Mouse (Mus musculus) C2C12 (cell line): ENCODE data around the gene Rac2. TPM values are rescaled to one million over a fixed set of nuclear protein-coding genes. Genes with fewer than 3 reads are reported as not detected.

Source experiments
- H3K27me3 ChIP-seq: one replicate; pipeline ENCODE4 v1.6.1; 2011; ENCODE audit not compliant: control insufficient read depth, insufficient read depth, insufficient read length
- H3K36me3 ChIP-seq: one replicate; pipeline ENCODE4 v1.6.1; 2011; ENCODE audit not compliant: control insufficient read depth, insufficient read depth
- H3K4me3 ChIP-seq: one replicate; pipeline ENCODE4 v1.5.1; 2011; ENCODE audit warnings: mild to moderate bottlenecking, control low read depth; ENCODE audit not compliant: poor library complexity, insufficient read depth, severe bottlenecking
- H3K79me2 ChIP-seq: one replicate; pipeline ENCODE4 v1.6.1; 2011; ENCODE audit not compliant: control insufficient read depth, insufficient read depth
- H3K79me3 ChIP-seq: one replicate; pipeline ENCODE4 v1.6.1; 2011; ENCODE audit warnings: low read depth, control low read depth
- H3ac ChIP-seq: one replicate; pipeline ENCODE3; 2011; ENCODE audit warnings: low read depth; ENCODE audit not compliant: control insufficient read depth, insufficient read length
- CEBPB ChIP-seq: IDR thresholded peaks from one replicate; pipeline ENCODE4 v1.6.1; 2011; ENCODE audit warnings: low read depth, mild to moderate bottlenecking, control low read depth, moderate library complexity
- CTCF ChIP-seq: IDR thresholded peaks from one replicate; pipeline ENCODE4 v1.5.1; 2011; ENCODE audit not compliant: control insufficient read depth, insufficient read depth, insufficient read length
- FOSL1 ChIP-seq: IDR thresholded peaks from one replicate; pipeline ENCODE4 v1.8.0; 2011; ENCODE audit warnings: mild to moderate bottlenecking, low read length; ENCODE audit not compliant: poor library complexity, insufficient read depth, severe bottlenecking
- MAX ChIP-seq: IDR thresholded peaks from one replicate; pipeline ENCODE4 v1.6.1; 2011; ENCODE audit warnings: mild to moderate bottlenecking, control low read depth
- MYOD1 ChIP-seq: IDR thresholded peaks from one replicate; pipeline ENCODE4 v1.6.1; 2011; ENCODE audit warnings: low read depth; ENCODE audit not compliant: control insufficient read depth, insufficient read length
- MYOG ChIP-seq: IDR thresholded peaks from one replicate; pipeline ENCODE4 v1.6.1; 2011; ENCODE audit not compliant: control insufficient read depth, insufficient read length; ENCODE audit errors: extremely low read depth
- USF1 ChIP-seq: IDR thresholded peaks from one replicate; pipeline ENCODE4 v1.6.1; 2011; ENCODE audit warnings: low read depth, mild to moderate bottlenecking, control low read depth, moderate library complexity
- polyA plus RNA-seq: library from polyadenylated mRNA; unstranded; fragments of >200 nt; fragmentation: generic; extraction: Trizol; gene quantifications from one replicate; pipeline ENCODE4 v1.2.1, GENCODE M21; 2012; ENCODE audit warnings: missing spikeins

Gene Rac2
- polyA plus RNA-seq, 1 experiment, result not detected

DNA sequence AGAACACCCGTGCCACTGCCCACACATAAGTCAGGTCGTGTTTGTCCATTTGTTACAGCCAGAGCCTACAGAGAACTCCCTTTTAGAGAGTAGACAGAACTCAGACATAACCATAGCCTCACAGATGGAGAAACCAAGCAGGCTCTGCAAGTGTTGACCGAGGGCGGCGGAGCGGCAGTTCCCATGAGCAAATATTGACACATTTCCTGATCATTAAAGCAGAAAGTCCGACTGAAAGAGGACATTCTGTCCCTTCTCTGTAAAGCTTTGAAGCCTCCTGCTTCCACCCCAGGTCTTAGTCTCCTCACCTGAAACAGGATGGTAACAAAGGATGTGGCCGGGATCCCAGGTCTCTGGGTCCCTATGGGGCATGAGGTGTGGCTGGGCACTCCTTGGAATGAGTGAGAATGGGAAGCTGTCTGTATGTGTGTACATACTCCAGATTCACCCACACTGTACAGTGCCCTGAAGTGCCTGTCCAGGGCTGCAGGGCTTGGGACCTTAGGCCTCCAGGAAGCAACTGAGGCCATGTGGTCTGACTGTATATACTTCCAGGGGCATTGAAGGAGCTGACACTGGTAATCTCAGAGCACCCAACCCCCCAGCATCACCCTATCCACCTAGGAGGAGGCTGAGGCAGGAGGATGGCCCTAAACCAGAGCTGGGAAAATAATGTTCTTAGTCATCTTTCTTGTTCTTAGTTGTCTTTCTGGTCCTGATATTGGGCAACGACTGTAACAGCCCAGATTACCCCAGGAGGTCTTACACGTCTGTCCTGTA is 39.8 kb downstream of the Rac2 start:
- no peak overlapping the region for H3ac ChIP-seq
- no peaks in the 10 kb centered on the region for H3K36me3 ChIP-seq
- TF ChIP-seq MYOD1, result no peak
- no peak for TF ChIP-seq CTCF
- no peak for TF ChIP-seq MYOG
- no peak for TF ChIP-seq CEBPB
- TF ChIP-seq FOSL1, result no peak
- TF ChIP-seq USF1, result no peak
- no peak for TF ChIP-seq MAX
- peaks cover 14% of the 10 kb centered on the region for H3K27me3 ChIP-seq
- H3K4me3 ChIP-seq, result no peak overlapping the region
- H3K79me3 ChIP-seq, result peaks cover 5% of the 10 kb centered on the region
- peaks cover 15% of the 10 kb centered on the region for H3K79me2 ChIP-seq

DNA sequence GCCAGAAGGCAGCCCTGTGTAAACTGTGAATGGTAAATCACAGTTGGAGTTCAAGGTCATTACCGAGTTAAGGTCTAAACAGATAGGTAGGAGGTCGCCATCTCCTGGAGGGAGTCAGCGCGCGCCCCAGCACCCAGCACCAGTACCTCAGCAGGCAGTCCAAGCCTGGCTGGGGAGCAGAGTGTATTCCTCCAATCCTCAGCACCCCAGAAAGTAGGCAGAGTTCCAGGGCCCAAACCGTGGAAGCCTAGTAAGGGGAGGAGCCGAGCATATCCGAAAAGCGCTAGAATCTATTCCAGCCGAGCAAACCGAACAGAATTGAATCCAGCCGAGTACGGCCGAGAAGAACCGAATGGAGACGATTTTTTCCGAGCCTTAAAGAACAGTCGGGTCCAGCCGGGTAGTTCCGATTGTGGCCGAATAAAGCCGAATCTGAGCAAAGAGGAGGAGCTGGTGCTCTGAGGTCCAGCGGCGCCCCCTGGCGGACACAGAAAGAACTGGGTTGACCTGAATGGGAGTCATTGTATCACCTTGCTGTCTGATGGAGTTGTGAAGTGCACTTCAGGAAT is 40.6 kb downstream of the Rac2 start:
- Histone ChIP-seq H3K4me3 (no peak overlapping the region), H3K79me2 (peaks cover 19% of the 10 kb centered on the region), H3ac (peak overlapping the region; percentile 43), H3K79me3 (peaks cover 5% of the 10 kb centered on the region), H3K27me3 (peaks cover 10% of the 10 kb centered on the region), H3K36me3 (no peaks in the 10 kb centered on the region)
- TF ChIP-seq CTCF, result peak; percentile 83
- TF ChIP-seq MYOD1, result no peak

DNA sequence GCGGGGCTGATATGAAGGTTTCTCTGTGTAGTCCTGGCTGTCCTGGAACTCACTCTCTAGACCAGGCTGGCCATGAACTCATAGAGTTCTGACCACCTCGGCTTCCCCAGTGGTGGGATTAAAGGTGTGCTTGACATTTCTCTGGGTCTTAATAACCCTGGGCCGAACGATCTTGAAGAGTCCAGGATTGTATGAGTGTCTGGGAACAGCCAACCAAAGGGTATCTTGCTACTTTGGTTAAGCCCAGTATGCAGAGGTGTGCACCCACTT is 41.2 kb downstream of the Rac2 start:
- TF ChIP-seq MYOG, result no peak
- no peak for TF ChIP-seq CEBPB
- no peak for TF ChIP-seq MAX
- TF ChIP-seq FOSL1, result no peak
- no peak for TF ChIP-seq MYOD1
- no peak for TF ChIP-seq CTCF
- TF ChIP-seq USF1, result no peak

DNA sequence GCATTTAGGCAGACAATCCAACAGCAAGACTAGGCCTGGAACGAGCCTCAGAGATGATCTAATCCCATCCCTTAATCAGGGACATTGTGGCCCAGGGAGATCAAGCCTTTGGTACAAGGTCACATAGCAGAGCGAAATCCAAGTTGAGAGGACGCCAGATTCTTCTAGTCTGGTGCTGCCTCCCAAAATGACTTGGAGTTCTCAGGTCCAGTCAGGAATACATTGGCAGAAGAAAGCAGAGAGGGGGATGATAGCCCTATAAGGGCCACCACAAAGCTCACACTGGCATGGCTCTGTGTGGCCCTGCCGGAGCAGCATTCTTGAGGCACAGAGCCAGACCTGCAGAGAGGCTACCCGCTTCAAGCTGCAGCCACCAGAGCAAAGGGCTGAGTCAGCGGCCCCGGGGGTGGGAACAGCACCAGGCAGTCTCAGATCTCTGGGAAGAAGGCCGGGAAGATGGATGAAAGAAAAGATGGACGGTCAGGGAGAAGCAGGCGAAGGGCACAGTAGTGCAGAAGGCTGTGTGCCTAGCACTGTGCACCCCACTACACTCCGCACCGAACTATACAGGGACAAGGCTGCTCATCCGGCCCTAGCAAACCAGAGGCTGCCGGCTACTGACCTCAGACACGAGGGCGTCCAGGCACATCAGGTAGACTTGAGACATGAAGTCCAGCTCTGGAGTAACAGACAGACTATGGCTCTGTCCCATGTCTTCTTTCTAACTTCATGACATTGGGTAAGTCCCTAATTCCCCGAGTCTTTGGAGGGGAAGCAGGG is 41.7 kb downstream of the Rac2 start, which contains the start of gene C1qtnf6:
TSS of gene C1qtnf6 (minus strand) at position 746 of the 780 bp plus-strand sequence.
- Histone ChIP-seq H3K79me2 (peaks cover 19% of the 10 kb centered on the region), H3K79me3 (peaks cover 5% of the 10 kb centered on the region), H3ac (peak within 1 kb of the TSS; percentile 56), H3K4me3 (no peak within 1 kb of the TSS), H3K27me3 (peaks cover 9% of the 10 kb centered on the region), H3K36me3 (peaks cover 4% of the 10 kb centered on the region)
- TF ChIP-seq MAX, result peak; percentile 13
- no peak for TF ChIP-seq CEBPB

More for the DNA sequence above, 41.2 kb downstream of the Rac2 start:
- no peak overlapping the region for H3K4me3 ChIP-seq
- peaks cover 5% of the 10 kb centered on the region for H3K79me3 ChIP-seq
- peak overlapping the region; percentile 43 for H3ac ChIP-seq
- peaks cover 9% of the 10 kb centered on the region for H3K27me3 ChIP-seq
- H3K36me3 ChIP-seq, result peaks cover under 1% of the 10 kb centered on the region
- peaks cover 19% of the 10 kb centered on the region for H3K79me2 ChIP-seq

DNA sequence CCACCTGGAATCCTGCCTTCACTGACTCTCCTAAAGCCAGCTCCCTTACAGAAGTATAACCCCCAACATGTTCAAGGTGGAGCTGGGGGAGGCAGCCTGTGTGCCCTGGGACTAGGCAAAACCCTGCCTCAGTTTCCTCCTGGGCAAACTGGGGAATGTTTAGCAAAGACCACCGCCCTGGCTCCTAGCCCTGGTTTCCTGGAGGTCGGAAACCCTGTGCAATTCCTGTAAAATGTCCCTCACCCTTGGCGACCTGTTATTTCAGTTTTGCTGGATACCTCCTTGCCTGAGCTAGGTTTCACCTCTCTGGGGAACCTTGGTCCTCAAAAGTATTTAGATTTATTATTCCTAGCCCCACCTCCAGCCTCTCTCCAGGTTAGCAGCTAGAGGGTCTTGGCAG is 42.4 kb downstream of the Rac2 start:
- no peak for TF ChIP-seq CTCF
- no peak for TF ChIP-seq MYOD1
- TF ChIP-seq CEBPB, result no peak
- TF ChIP-seq MAX, result no peak
- TF ChIP-seq FOSL1, result no peak
- TF ChIP-seq MYOG, result no peak
- TF ChIP-seq USF1, result no peak
- Histone ChIP-seq H3K27me3 (peaks cover 9% of the 10 kb centered on the region), H3K79me2 (peaks cover 19% of the 10 kb centered on the region), H3K36me3 (peaks cover 4% of the 10 kb centered on the region), H3ac (peak overlapping the region; percentile 60), H3K79me3 (peaks cover 5% of the 10 kb centered on the region), H3K4me3 (peak overlapping the region; percentile 53)
